Mouse (Mus musculus) embryonic facial prominence, embryonic 13.5 days (tissue): ENCODE measurements around the gene Ubtd1. TPM values are rescaled to one million over a fixed set of nuclear protein-coding genes. Genes with fewer than 3 reads are reported as not detected.

Experiments used
- ATAC-seq: fragments of 200-750 bp; cut with Nextera tagmentation; 2 replicates; pipeline ENCODE4 v1.8.0; 2017; ENCODE audit warnings: low read depth; ENCODE audit not compliant: insufficient number of reproducible peaks, insufficient read depth, low FRiP score, low TSS enrichment
- H3K27ac ChIP-seq: fragments of 300-500 bp; sonication (generic); 2 replicates; pipeline ENCODE4 v1.5.1; 2015; ENCODE audit warnings: moderate library complexity, mild to moderate bottlenecking, inconsistent platforms
- H3K27me3 ChIP-seq: fragments of 300-500 bp; sonication (generic); 2 replicates; pipeline ENCODE4 v1.6.1; 2015; ENCODE audit warnings: mild to moderate bottlenecking, inconsistent platforms
- H3K36me3 ChIP-seq: fragments of 300-500 bp; sonication (generic); 2 replicates; pipeline ENCODE4 v1.6.1; 2015; ENCODE audit warnings: mild to moderate bottlenecking, inconsistent platforms
- H3K4me1 ChIP-seq: fragments of 300-500 bp; sonication (generic); 2 replicates; pipeline ENCODE4 v1.6.1; 2015; ENCODE audit warnings: inconsistent platforms
- H3K4me2 ChIP-seq: fragments of 300-500 bp; sonication (generic); 2 replicates; pipeline ENCODE4 v1.6.1; 2015; ENCODE audit warnings: moderate library complexity, mild to moderate bottlenecking, inconsistent platforms
- H3K4me3 ChIP-seq: fragments of 300-500 bp; sonication (generic); 2 replicates; pipeline ENCODE4 v1.5.1; 2015; ENCODE audit warnings: mild to moderate bottlenecking, inconsistent platforms
- H3K9ac ChIP-seq: fragments of 300-500 bp; sonication (generic); 2 replicates; pipeline ENCODE4 v1.6.1; 2015; ENCODE audit warnings: mild to moderate bottlenecking, inconsistent platforms
- H3K9me3 ChIP-seq: fragments of 300-500 bp; sonication (generic); 2 replicates; pipeline ENCODE4 v1.6.1; 2016; ENCODE audit warnings: inconsistent platforms
- WGBS: fragments of 180-500 bp; shearing (Covaris S2); methylation state at CpG from one replicate; pipeline ENCODE4 v1.1.7; 2015; ENCODE audit warnings: mixed read lengths; 5-methylcytosine and 5-hydroxymethylcytosine counted together
- polyA plus RNA-seq: library from polyadenylated mRNA; unstranded; fragments of >200 nt; fragmentation: Nextera tagmentation; extraction: Ambion mirVana; gene quantifications from 2 replicates; pipeline ENCODE4 v1.2.1, GENCODE M21; 2015

Ubtd1 gene
- polyA plus RNA-seq, 1 experiment from 2014 or later, result 23.5 TPM

- no peaks in the 10 kb centered on the region for H3K9me3 ChIP-seq
- no peak for ATAC-seq
- peaks cover 28% of the 10 kb centered on the region for H3K4me1 ChIP-seq
- no peak overlapping the region for H3K4me2 ChIP-seq
- H3K36me3 ChIP-seq, result peaks cover 19% of the 10 kb centered on the region
- WGBS, result 80% methylated on average over 5 of the region's 5 CpGs
- no peak overlapping the region for H3K9ac ChIP-seq
- no peak overlapping the region for H3K27ac ChIP-seq
- no peaks in the 10 kb centered on the region for H3K27me3 ChIP-seq
- H3K4me3 ChIP-seq, result no peak overlapping the region
Measured at GRCm38 (mm10) chr19:42031112-42031511, 49.5 kb downstream of the Ubtd1 start.

GRCm38 (mm10) chr19:42033611-42034010, 52.0 kb downstream of the Ubtd1 start:
- Histone ChIP-seq H3K4me1 (peaks cover 24% of the 10 kb centered on the region), H3K4me2 (no peak overlapping the region), H3K9me3 (no peaks in the 10 kb centered on the region), H3K9ac (peak overlapping the region; percentile 49), H3K27ac (peak overlapping the region; percentile 80), H3K36me3 (peaks cover 19% of the 10 kb centered on the region), H3K27me3 (no peaks in the 10 kb centered on the region), H3K4me3 (no peak overlapping the region)
- WGBS, result 82% methylated on average over 14 of the region's 14 CpGs
- no peak for ATAC-seq

GRCm38 (mm10) chr19:42034146-42034775, 52.7 kb downstream of the Ubtd1 start:
- H3K4me2 ChIP-seq, result no peak overlapping the region; the same call in 1 of the 2 replicates
- H3K4me1 ChIP-seq, result peaks cover 24% of the 10 kb centered on the region
- 37% methylated on average over 9 of the region's 9 CpGs for WGBS
- H3K9me3 ChIP-seq, result no peaks in the 10 kb centered on the region
- peak overlapping the region; percentile 80 for H3K27ac ChIP-seq
- no peaks in the 10 kb centered on the region for H3K27me3 ChIP-seq
- H3K9ac ChIP-seq, result peak overlapping the region; percentile 49
- peaks cover 19% of the 10 kb centered on the region for H3K36me3 ChIP-seq
- ATAC-seq, result peak; percentile 35; the same call in 1 of the 2 replicates
- no peak overlapping the region for H3K4me3 ChIP-seq

GRCm38 (mm10) chr19:42034881-42035455, 53.4 kb downstream of the Ubtd1 start:
- Histone ChIP-seq H3K4me1 (peaks cover 24% of the 10 kb centered on the region), H3K4me2 (peak overlapping the region; percentile 24), H3K27ac (peak overlapping the region; percentile 80), H3K9me3 (no peaks in the 10 kb centered on the region), H3K27me3 (peaks cover 3% of the 10 kb centered on the region), H3K36me3 (peaks cover 19% of the 10 kb centered on the region), H3K9ac (0 out of 2 replicates have a peak overlapping the region, but pooled peaks have one; percentile 27), H3K4me3 (no peak overlapping the region)
- 47% methylated on average over 11 of the region's 11 CpGs for whole genome bisulfite sequencing
- ATAC-seq, result 0 out of 2 replicates have a peak, but pooled peaks have one; percentile 3

GRCm38 (mm10) chr19:42035456-42036248, 54.1 kb downstream of the Ubtd1 start, which contains the start of gene Ankrd2:
Gene Ankrd2, plus strand, starts transcription at chr19:42036000.
- peaks cover 19% of the 10 kb centered on the region for H3K36me3 ChIP-seq
- H3K4me1 ChIP-seq, result peaks cover 24% of the 10 kb centered on the region
- peak within 1 kb of the TSS; percentile 80 for H3K27ac ChIP-seq
- WGBS, result 66% methylated on average over 19 of the region's 19 CpGs
- peak within 1 kb of the TSS; percentile 24; the same call in 1 of the 2 replicates for H3K4me2 ChIP-seq
- H3K27me3 ChIP-seq, result peaks cover 6% of the 10 kb centered on the region
- no peak within 1 kb of the TSS for H3K4me3 ChIP-seq
- no peaks in the 10 kb centered on the region for H3K9me3 ChIP-seq
- 0 out of 2 replicates have a peak, but pooled peaks have one; percentile 16 for ATAC-seq
- 0 out of 2 replicates have a peak within 1 kb of the TSS, but pooled peaks have one; percentile 27 for H3K9ac ChIP-seq

GRCm38 (mm10) chr19:42036357-42036756, 54.8 kb downstream of the Ubtd1 start:
- 86% methylated on average over 3 of the region's 3 CpGs for WGBS
- Histone ChIP-seq H3K27ac (no peak overlapping the region), H3K4me2 (no peak overlapping the region), H3K4me1 (peaks cover 24% of the 10 kb centered on the region), H3K9me3 (no peaks in the 10 kb centered on the region), H3K36me3 (peaks cover 19% of the 10 kb centered on the region), H3K27me3 (peaks cover 6% of the 10 kb centered on the region), H3K9ac (no peak overlapping the region), H3K4me3 (no peak overlapping the region)
- ATAC-seq, result no peak

GRCm38 (mm10) chr19:42037167-42037702, 55.7 kb downstream of the Ubtd1 start:
- Histone ChIP-seq H3K36me3 (peaks cover 13% of the 10 kb centered on the region), H3K4me3 (no peak overlapping the region), H3K4me1 (peaks cover 24% of the 10 kb centered on the region), H3K9ac (no peak overlapping the region), H3K9me3 (no peaks in the 10 kb centered on the region), H3K27ac (no peak overlapping the region), H3K27me3 (peaks cover 6% of the 10 kb centered on the region), H3K4me2 (no peak overlapping the region)
- WGBS, result 70% methylated on average over 11 of the region's 11 CpGs
- no peak for ATAC-seq

- no peak overlapping the region for H3K9ac ChIP-seq
- H3K4me1 ChIP-seq, result peaks cover 24% of the 10 kb centered on the region
- H3K4me3 ChIP-seq, result no peak overlapping the region
- ATAC-seq, result no peak
- 89% methylated on average over 12 of the region's 12 CpGs for WGBS
- H3K4me2 ChIP-seq, result no peak overlapping the region
- peaks cover 6% of the 10 kb centered on the region for H3K27me3 ChIP-seq
- H3K36me3 ChIP-seq, result peaks cover 11% of the 10 kb centered on the region
- H3K9me3 ChIP-seq, result no peaks in the 10 kb centered on the region
- no peak overlapping the region for H3K27ac ChIP-seq
Measured at GRCm38 (mm10) chr19:42038310-42038709, 56.7 kb downstream of the Ubtd1 start.

- no peak overlapping the region for H3K27ac ChIP-seq
- no peak overlapping the region for H3K4me3 ChIP-seq
- 97% methylated on average over 6 of the region's 6 CpGs for WGBS
- H3K9me3 ChIP-seq, result no peaks in the 10 kb centered on the region
- no peak overlapping the region for H3K4me2 ChIP-seq
- peaks cover 13% of the 10 kb centered on the region; the same call in 1 of the 2 replicates for H3K4me1 ChIP-seq
- H3K9ac ChIP-seq, result no peak overlapping the region
- H3K27me3 ChIP-seq, result peaks cover 6% of the 10 kb centered on the region
- no peak for ATAC-seq
- no peaks in the 10 kb centered on the region for H3K36me3 ChIP-seq
Measured at GRCm38 (mm10) chr19:42043988-42044387, 62.4 kb downstream of the Ubtd1 start.

GRCm38 (mm10) chr19:42045269-42046102, 63.9 kb downstream of the Ubtd1 start, which contains the start of gene Hoga1:
Gene Hoga1, plus strand, starts transcription at chr19:42045610.
- H3K9ac ChIP-seq, result peak within 1 kb of the TSS; percentile 63
- H3K4me3 ChIP-seq, result peak within 1 kb of the TSS; percentile 37
- no peaks in the 10 kb centered on the region for H3K36me3 ChIP-seq
- no peaks in the 10 kb centered on the region; the same call in 1 of the 2 replicates for H3K27me3 ChIP-seq
- H3K27ac ChIP-seq, result no peak within 1 kb of the TSS
- H3K4me1 ChIP-seq, result peaks cover 13% of the 10 kb centered on the region; the same call in 1 of the 2 replicates
- no peaks in the 10 kb centered on the region for H3K9me3 ChIP-seq
- peak within 1 kb of the TSS; percentile 60 for H3K4me2 ChIP-seq
- WGBS, result 19% methylated on average over 23 of the region's 23 CpGs
- ATAC-seq, result peak; percentile 77; the same call in 1 of the 2 replicates
